Mouse (Mus musculus) stomach, embryonic 16.5 days (tissue): ENCODE results near the gene Arhgap20. TPM values are rescaled to one million over a fixed set of nuclear protein-coding genes. Genes with fewer than 3 reads are reported as not detected.

Experiments
- ATAC-seq: fragments of 200-750 bp; cut with Nextera tagmentation; 2 replicates; pipeline ENCODE4 v1.8.0; 2017; ENCODE audit warnings: moderate number of reproducible peaks, moderate TSS enrichment; ENCODE audit not compliant: insufficient read depth, low FRiP score
- H3K27ac ChIP-seq: fragments of 300-500 bp; sonication (generic); 2 replicates; pipeline ENCODE4 v1.5.1; 2014; ENCODE audit warnings: low read length
- H3K27me3 ChIP-seq: fragments of 300-500 bp; sonication (generic); 2 replicates; pipeline ENCODE4 v1.6.1; 2014; ENCODE audit warnings: low read length, control low read depth, mixed read lengths; ENCODE audit not compliant: control insufficient read depth, insufficient read depth
- H3K36me3 ChIP-seq: fragments of 300-500 bp; sonication (generic); 2 replicates; pipeline ENCODE4 v1.6.1; 2014; ENCODE audit warnings: low read length; ENCODE audit not compliant: control insufficient read depth, insufficient read depth
- H3K4me1 ChIP-seq: fragments of 300-500 bp; sonication (generic); 2 replicates; pipeline ENCODE4 v1.6.1; 2014; ENCODE audit warnings: low read length, control low read depth, mixed read lengths; ENCODE audit not compliant: control insufficient read depth, insufficient read depth
- H3K4me2 ChIP-seq: fragments of 300-500 bp; sonication (generic); 2 replicates; pipeline ENCODE4 v1.6.1; 2014; ENCODE audit warnings: low read depth, low read length, mixed read lengths
- H3K4me3 ChIP-seq: fragments of 300-500 bp; sonication (generic); replicated peaks from 2 replicates; pipeline ENCODE4 v1.5.1; 2014; ENCODE audit warnings: mild to moderate bottlenecking, low read length
- H3K9ac ChIP-seq: fragments of 300-500 bp; sonication (generic); 2 replicates; pipeline ENCODE4 v1.6.1; 2014; ENCODE audit warnings: low read length
- H3K9me3 ChIP-seq: fragments of 300-500 bp; sonication (generic); replicated peaks from 2 replicates; pipeline ENCODE4 v1.6.1; 2016; ENCODE audit warnings: low read length, control low read depth; ENCODE audit not compliant: control insufficient read depth
- WGBS: fragments of 180-500 bp; shearing (Covaris S2); extraction: QIAGEN DNeasy Blood & Tissue Kit; methylation state at CpG from one replicate; pipeline ENCODE4 v1.1.7; 2014; 5-methylcytosine and 5-hydroxymethylcytosine counted together
- polyA plus RNA-seq: library from polyadenylated mRNA; unstranded; fragments of >200 nt; fragmentation: Nextera tagmentation; extraction: Ambion mirVana; gene quantifications from 2 replicates; pipeline ENCODE4 v1.2.1, GENCODE M21; 2015

The Arhgap20 gene
- polyA plus RNA-seq, 1 experiment from 2014 or later, result 3.5 TPM

GRCm38 (mm10) chr9:51787380-51787779 is 22.2 kb downstream of the Arhgap20 start:
- no peak overlapping the region for H3K4me3 ChIP-seq

GRCm38 (mm10) chr9:51788466-51788865 is 23.3 kb downstream of the Arhgap20 start:
- Histone ChIP-seq H3K9me3 (no peaks in the 10 kb centered on the region), H3K4me3 (no peak overlapping the region), H3K27me3 (no peaks in the 10 kb centered on the region), H3K4me1 (no peaks in the 10 kb centered on the region), H3K36me3 (no peaks in the 10 kb centered on the region), H3K27ac (no peak overlapping the region), H3K9ac (no peak overlapping the region), H3K4me2 (no peak overlapping the region)
- WGBS, result 48% methylated on average over 1 of the region's 1 CpGs
- ATAC-seq, result no peak

More at GRCm38 (mm10) chr9:51787380-51787779, 22.2 kb downstream of the Arhgap20 start:
- H3K4me1 ChIP-seq, result no peaks in the 10 kb centered on the region
- H3K27ac ChIP-seq, result no peak overlapping the region
- H3K27me3 ChIP-seq, result no peaks in the 10 kb centered on the region
- no peaks in the 10 kb centered on the region for H3K36me3 ChIP-seq
- H3K9me3 ChIP-seq, result no peaks in the 10 kb centered on the region
- ATAC-seq, result no peak
- no peak overlapping the region for H3K4me2 ChIP-seq
- no peak overlapping the region for H3K9ac ChIP-seq
- WGBS, result 41% methylated on average over 6 of the region's 6 CpGs

GRCm38 (mm10) chr9:51795206-51795605 is 30.1 kb downstream of the Arhgap20 start:
- Histone ChIP-seq H3K27me3 (no peaks in the 10 kb centered on the region), H3K4me3 (no peak overlapping the region), H3K9ac (no peak overlapping the region), H3K4me1 (no peaks in the 10 kb centered on the region), H3K27ac (no peak overlapping the region), H3K4me2 (no peak overlapping the region), H3K9me3 (no peaks in the 10 kb centered on the region), H3K36me3 (no peaks in the 10 kb centered on the region)
- no peak for ATAC-seq
- 61% methylated on average over 6 of the region's 6 CpGs for WGBS

- 87% methylated on average over 5 of the region's 5 CpGs for WGBS
- Histone ChIP-seq H3K4me2 (no peak overlapping the region), H3K36me3 (no peaks in the 10 kb centered on the region), H3K4me3 (no peak overlapping the region), H3K27me3 (no peaks in the 10 kb centered on the region), H3K9ac (no peak overlapping the region), H3K9me3 (no peaks in the 10 kb centered on the region), H3K27ac (no peak overlapping the region), H3K4me1 (no peaks in the 10 kb centered on the region)
- ATAC-seq, result no peak
These were observed 33.1 kb downstream of the Arhgap20 start for GRCm38 (mm10) chr9:51798251-51798650.

GRCm38 (mm10) chr9:51799156-51799555 is 34.0 kb downstream of the Arhgap20 start:
- ATAC-seq, result no peak

GRCm38 (mm10) chr9:51807272-51807671 is 42.1 kb downstream of the Arhgap20 start:
- Histone ChIP-seq H3K9me3 (no peaks in the 10 kb centered on the region), H3K9ac (no peak overlapping the region), H3K27ac (no peak overlapping the region), H3K27me3 (no peaks in the 10 kb centered on the region), H3K36me3 (no peaks in the 10 kb centered on the region), H3K4me1 (no peaks in the 10 kb centered on the region), H3K4me3 (no peak overlapping the region), H3K4me2 (no peak overlapping the region)
- ATAC-seq, result no peak
- 65% methylated on average over 3 of the region's 3 CpGs for WGBS

More at GRCm38 (mm10) chr9:51799156-51799555, 34.0 kb downstream of the Arhgap20 start:
- H3K27me3 ChIP-seq, result no peaks in the 10 kb centered on the region
- no peak overlapping the region for H3K27ac ChIP-seq
- no peak overlapping the region for H3K4me2 ChIP-seq
- WGBS, result 74% methylated on average over 9 of the region's 9 CpGs
- no peak overlapping the region for H3K9ac ChIP-seq
- no peaks in the 10 kb centered on the region for H3K9me3 ChIP-seq
- no peaks in the 10 kb centered on the region for H3K4me1 ChIP-seq
- no peak overlapping the region for H3K4me3 ChIP-seq
- H3K36me3 ChIP-seq, result no peaks in the 10 kb centered on the region

- Histone ChIP-seq H3K4me2 (no peak overlapping the region), H3K27ac (no peak overlapping the region), H3K27me3 (no peaks in the 10 kb centered on the region), H3K4me1 (no peaks in the 10 kb centered on the region), H3K9me3 (no peaks in the 10 kb centered on the region), H3K9ac (no peak overlapping the region), H3K36me3 (no peaks in the 10 kb centered on the region), H3K4me3 (no peak overlapping the region)
- WGBS, result 84% methylated on average over 1 of the region's 1 CpGs
- no peak for ATAC-seq
These were observed 47.8 kb downstream of the Arhgap20 start for GRCm38 (mm10) chr9:51812931-51813330.

GRCm38 (mm10) chr9:51824516-51824915 is 59.4 kb downstream of the Arhgap20 start:
- 90% methylated on average over 7 of the region's 7 CpGs for WGBS
- H3K36me3 ChIP-seq, result no peaks in the 10 kb centered on the region
- ATAC-seq, result no peak
- no peaks in the 10 kb centered on the region for H3K4me1 ChIP-seq
- H3K4me2 ChIP-seq, result no peak overlapping the region
- no peak overlapping the region for H3K4me3 ChIP-seq
- no peak overlapping the region for H3K9ac ChIP-seq
- H3K9me3 ChIP-seq, result no peaks in the 10 kb centered on the region
- H3K27me3 ChIP-seq, result no peaks in the 10 kb centered on the region
- H3K27ac ChIP-seq, result no peak overlapping the region

- H3K4me1 ChIP-seq, result no peaks in the 10 kb centered on the region
- no peak overlapping the region for H3K4me2 ChIP-seq
- no peak for ATAC-seq
- H3K9me3 ChIP-seq, result no peaks in the 10 kb centered on the region
- H3K9ac ChIP-seq, result no peak overlapping the region
- no peak overlapping the region for H3K4me3 ChIP-seq
- H3K27ac ChIP-seq, result no peak overlapping the region
- 82% methylated on average over 11 of the region's 11 CpGs for WGBS
- H3K36me3 ChIP-seq, result no peaks in the 10 kb centered on the region
- H3K27me3 ChIP-seq, result no peaks in the 10 kb centered on the region
These were observed 66.5 kb downstream of the Arhgap20 start for GRCm38 (mm10) chr9:51831596-51831995.

- Histone ChIP-seq H3K36me3 (no peaks in the 10 kb centered on the region), H3K4me2 (no peak overlapping the region), H3K4me1 (no peaks in the 10 kb centered on the region), H3K27ac (no peak overlapping the region), H3K27me3 (no peaks in the 10 kb centered on the region), H3K4me3 (no peak overlapping the region), H3K9me3 (no peaks in the 10 kb centered on the region), H3K9ac (no peak overlapping the region)
- WGBS, result 40% methylated on average over 5 of the region's 5 CpGs
- no peak for ATAC-seq
These were observed 67.2 kb downstream of the Arhgap20 start for GRCm38 (mm10) chr9:51832368-51832767.
